Mouse (Mus musculus) forebrain, embryonic 11.5 days (tissue): ENCODE data around the gene Fam118a. TPM values are rescaled to one million over a fixed set of nuclear protein-coding genes. Genes with fewer than 3 reads are reported as not detected.
"Not testable (repeated sequence)": the region's sequence is repeated elsewhere in the genome, so short reads cannot be mapped to it uniquely, and the experiment has no call there.

Experiments used
- ATAC-seq: fragments of 200-750 bp; cut with Nextera tagmentation; replicated peaks from 2 replicates; pipeline ENCODE4 v1.8.0; 2017; ENCODE audit warnings: moderate TSS enrichment; ENCODE audit not compliant: low FRiP score
- DNase-seq: peaks from one replicate; pipeline ENCODE4 v3.0.0-alpha.2; 2017; ENCODE audit warnings: low spot score
- H3K27ac ChIP-seq: fragments of 300-500 bp; sonication (generic); 2 replicates; pipeline ENCODE4 v1.5.1; 2014; ENCODE audit warnings: low read depth, low read length
- H3K27me3 ChIP-seq: fragments of 300-500 bp; sonication (generic); 2 replicates; pipeline ENCODE4 v1.6.1; 2014; ENCODE audit warnings: mild to moderate bottlenecking, low read length, mixed read lengths; ENCODE audit not compliant: control insufficient read depth, insufficient read depth
- H3K36me3 ChIP-seq: fragments of 300-500 bp; sonication (generic); 2 replicates; pipeline ENCODE4 v1.6.1; 2014; ENCODE audit warnings: mild to moderate bottlenecking, low read length, moderate library complexity, mixed read lengths; ENCODE audit not compliant: control insufficient read depth, insufficient read depth
- H3K4me1 ChIP-seq: fragments of 300-500 bp; sonication (generic); replicated peaks from 2 replicates; pipeline ENCODE4 v1.6.1; 2014; ENCODE audit warnings: low read length, mixed read lengths; ENCODE audit not compliant: control insufficient read depth, insufficient read depth
- H3K4me2 ChIP-seq: fragments of 300-500 bp; sonication (generic); 2 replicates; pipeline ENCODE4 v1.6.1; 2014; ENCODE audit warnings: low read depth, mild to moderate bottlenecking, low read length, moderate library complexity, mixed read lengths; ENCODE audit not compliant: severe bottlenecking
- H3K4me3 ChIP-seq: fragments of 300-500 bp; sonication (generic); 2 replicates; pipeline ENCODE4 v1.5.1; 2014; ENCODE audit warnings: low read depth, low read length
- H3K9ac ChIP-seq: fragments of 300-500 bp; sonication (generic); 2 replicates; pipeline ENCODE4 v1.6.1; 2014; ENCODE audit warnings: low read length
- H3K9me3 ChIP-seq: fragments of 300-500 bp; sonication (generic); 2 replicates; pipeline ENCODE4 v1.6.1; 2016; ENCODE audit warnings: low read length, mixed read lengths; ENCODE audit not compliant: control insufficient read depth
- WGBS: fragments of 180-500 bp; shearing (Covaris S2); extraction: QIAGEN DNeasy Blood & Tissue Kit; methylation state at CpG from one replicate; pipeline ENCODE4 v1.1.7; 2014; 5-methylcytosine and 5-hydroxymethylcytosine counted together
- polyA plus RNA-seq: library from polyadenylated mRNA; unstranded; fragments of >200 nt; fragmentation: Nextera tagmentation; extraction: Ambion mirVana; gene quantifications from 2 replicates; pipeline ENCODE4 v1.2.1, GENCODE M21; 2014

The Fam118a gene
- polyA plus RNA-seq = 25.3 and 27.4 TPM in 2 replicates

GRCm38 (mm10) chr15:85028648-85029047 is at the start of gene Fam118a:
TSS of gene Fam118a (plus strand) at chr15:85028948.
- H3K4me1 ChIP-seq, H3K9me3 ChIP-seq, H3K36me3 ChIP-seq, H3K27me3 ChIP-seq, H3K9ac ChIP-seq, DNase-seq, H3K27ac ChIP-seq, H3K4me3 ChIP-seq, ATAC-seq, H3K4me2 ChIP-seq: not testable (repeated sequence)
- WGBS = 48% methylated on average over 1 of the region's 1 CpGs

DNA sequence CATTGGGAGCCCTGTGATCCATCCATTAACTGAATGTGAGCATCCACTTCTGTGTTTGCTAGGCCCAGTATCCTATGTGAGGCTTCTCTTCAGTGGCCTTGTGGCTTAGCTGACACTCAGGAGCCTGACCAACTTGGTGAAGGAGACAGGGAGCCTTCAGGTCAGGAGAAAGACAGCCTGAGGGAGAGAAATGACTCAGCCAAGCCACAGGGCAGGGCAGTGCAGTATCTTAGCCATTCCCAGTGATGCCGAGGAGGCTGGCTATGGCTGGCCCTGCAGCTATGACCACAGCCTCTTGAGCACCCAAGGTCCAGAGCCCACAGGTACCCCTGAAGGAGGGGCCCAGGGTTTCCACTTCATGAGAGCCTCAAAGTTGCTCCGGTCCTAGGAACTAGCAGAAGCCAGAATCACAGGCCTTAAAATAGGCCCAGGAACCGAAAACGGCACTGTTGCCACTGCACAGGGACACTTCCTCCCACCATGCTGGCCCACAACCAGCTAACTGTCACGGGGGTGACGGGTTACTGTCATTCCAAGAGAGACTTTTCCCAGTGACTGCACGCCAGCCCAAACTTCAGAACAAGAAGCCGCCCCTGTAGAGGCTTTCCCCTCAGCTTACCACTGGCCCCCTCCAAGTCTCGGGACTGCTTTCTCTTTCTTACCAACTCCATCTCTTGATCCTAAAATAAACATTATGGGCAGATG is 47.0 kb upstream of the Fam118a start:
- no peak overlapping the region for H3K4me3 ChIP-seq
- DNase-seq (no peak), ATAC-seq (no peak)
- H3K27me3 ChIP-seq = no peaks in the 10 kb centered on the region
- no peaks in the 10 kb centered on the region for H3K36me3 ChIP-seq
- no peak overlapping the region for H3K9ac ChIP-seq
- no peaks in the 10 kb centered on the region for H3K4me1 ChIP-seq
- WGBS = 99% methylated on average over 9 of the region's 9 CpGs
- no peak overlapping the region for H3K4me2 ChIP-seq
- H3K9me3 ChIP-seq = no peaks in the 10 kb centered on the region
- H3K27ac ChIP-seq = no peak overlapping the region

DNA sequence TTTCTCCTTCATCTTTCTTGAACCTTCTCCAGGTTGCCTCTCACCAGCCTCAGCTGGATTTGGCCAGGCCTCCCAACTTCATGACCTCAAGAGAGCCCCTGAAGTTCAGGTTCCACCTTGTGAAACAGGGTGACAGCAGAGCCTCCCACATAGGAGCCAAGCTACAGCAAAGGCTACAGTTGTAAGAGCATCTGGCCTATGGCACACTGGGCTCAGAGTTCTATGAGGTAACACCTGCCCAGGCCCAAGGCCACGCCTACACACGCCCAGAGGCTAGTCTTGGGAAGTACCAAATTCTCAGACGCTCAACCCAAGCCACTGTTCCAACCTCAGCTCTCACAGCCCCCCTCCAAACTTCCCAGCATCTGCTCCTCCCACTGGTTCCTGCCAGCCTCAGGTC is 45.9 kb upstream of the Fam118a start:
- H3K4me1 ChIP-seq = 0 out of 2 replicates have a peak, but pooled peaks cover 2% of the 10 kb centered on the region
- no peak overlapping the region for H3K27ac ChIP-seq

DNA sequence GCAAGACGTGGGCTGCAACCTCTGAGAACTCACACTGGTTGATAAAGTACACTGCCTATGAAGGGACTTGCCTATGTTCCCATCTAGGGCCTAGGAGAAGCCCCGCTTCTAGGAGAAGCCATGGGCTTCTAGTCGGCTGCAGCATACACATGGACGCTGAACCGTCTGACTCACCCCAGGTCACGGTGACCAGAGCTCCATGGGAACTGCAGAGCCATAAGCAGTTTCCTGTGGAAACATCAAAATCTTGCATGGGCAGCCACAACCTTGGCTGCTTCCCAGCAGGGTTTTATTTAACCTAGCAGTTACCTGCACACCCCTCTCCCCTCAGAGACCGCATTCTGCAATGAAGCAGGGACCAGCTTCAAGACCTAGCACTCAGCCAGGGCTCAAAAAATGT is 45.0 kb upstream of the Fam118a start:
- H3K27me3 ChIP-seq = no peaks in the 10 kb centered on the region
- WGBS = 87% methylated on average over 7 of the region's 7 CpGs
- H3K9ac ChIP-seq = no peak overlapping the region
- DNase-seq = no peak
- no peak for ATAC-seq
- H3K4me2 ChIP-seq = no peak overlapping the region
- H3K9me3 ChIP-seq = no peaks in the 10 kb centered on the region
- H3K27ac ChIP-seq = no peak overlapping the region
- 0 out of 2 replicates have a peak, but pooled peaks cover 4% of the 10 kb centered on the region for H3K4me1 ChIP-seq
- no peaks in the 10 kb centered on the region for H3K36me3 ChIP-seq
- no peak overlapping the region for H3K4me3 ChIP-seq

More for the DNA sequence above, 45.9 kb upstream of the Fam118a start:
- ATAC-seq = no peak
- no peaks in the 10 kb centered on the region for H3K9me3 ChIP-seq
- no peak overlapping the region for H3K9ac ChIP-seq
- no peak overlapping the region for H3K4me2 ChIP-seq
- H3K27me3 ChIP-seq = no peaks in the 10 kb centered on the region
- 85% methylated on average over 3 of the region's 3 CpGs for WGBS
- no peaks in the 10 kb centered on the region for H3K36me3 ChIP-seq
- no peak overlapping the region for H3K4me3 ChIP-seq
- DNase-seq = no peak

- no peaks in the 10 kb centered on the region for H3K36me3 ChIP-seq
- peaks cover 4% of the 10 kb centered on the region; the same call in 1 of the 2 replicates for H3K4me1 ChIP-seq
- H3K27me3 ChIP-seq = no peaks in the 10 kb centered on the region
- ATAC-seq (no peak), DNase-seq (no peak)
- WGBS = 90% methylated on average over 12 of the region's 12 CpGs
- no peak overlapping the region for H3K9ac ChIP-seq
- no peak overlapping the region for H3K27ac ChIP-seq
- H3K4me3 ChIP-seq = no peak overlapping the region
- H3K9me3 ChIP-seq = no peaks in the 10 kb centered on the region
- H3K4me2 ChIP-seq = no peak overlapping the region
These were observed 43.1 kb upstream of the Fam118a start for GRCm38 (mm10) chr15:84985516-84986160.

GRCm38 (mm10) chr15:84986171-84987019 is 42.4 kb upstream of the Fam118a start:
- Histone ChIP-seq H3K9me3 (no peaks in the 10 kb centered on the region), H3K4me2 (peak overlapping the region; percentile 78), H3K9ac (peak overlapping the region; percentile 87), H3K27me3 (no peaks in the 10 kb centered on the region), H3K4me3 (peak overlapping the region; percentile 88), H3K27ac (no peak overlapping the region), H3K4me1 (peaks cover 4% of the 10 kb centered on the region; the same call in 1 of the 2 replicates), H3K36me3 (no peaks in the 10 kb centered on the region)
- DNase-seq (no peak), ATAC-seq (no peak)
- WGBS = 68% methylated on average over 4 of the region's 4 CpGs

- 1% methylated on average over 38 of the region's 53 CpGs for WGBS
- H3K4me2 ChIP-seq = peak overlapping the region; percentile 78
- H3K27me3 ChIP-seq = no peaks in the 10 kb centered on the region
- H3K4me1 ChIP-seq = peaks cover 4% of the 10 kb centered on the region; the same call in 1 of the 2 replicates
- H3K9ac ChIP-seq = peak overlapping the region; percentile 87
- H3K36me3 ChIP-seq = no peaks in the 10 kb centered on the region
- peak; percentile 80 for DNase-seq
- ATAC-seq = peak; percentile 49
- peak overlapping the region; percentile 88 for H3K4me3 ChIP-seq
- no peak overlapping the region for H3K27ac ChIP-seq
- no peaks in the 10 kb centered on the region for H3K9me3 ChIP-seq
These were observed 41.5 kb upstream of the Fam118a start for GRCm38 (mm10) chr15:84987020-84987815.
